Mouse (Mus musculus) neural tube, embryonic 14.5 days (tissue): ENCODE measurements around the gene Gm43720. TPM values are rescaled to one million over a fixed set of nuclear protein-coding genes. Genes with fewer than 3 reads are reported as not detected.

Experiments
- ATAC-seq: fragments of 200-750 bp; cut with Nextera tagmentation; 2 replicates; pipeline ENCODE4 v1.8.0; 2017; ENCODE audit warnings: low read depth, mild to moderate bottlenecking, moderate TSS enrichment, moderate library complexity
- H3K27ac ChIP-seq: fragments of 300-500 bp; sonication (generic); 2 replicates; pipeline ENCODE4 v1.5.1; 2014; ENCODE audit warnings: low read depth, mild to moderate bottlenecking, control low read depth, low read length, moderate library complexity, mixed read lengths
- H3K27me3 ChIP-seq: fragments of 300-500 bp; sonication (generic); 2 replicates; pipeline ENCODE4 v1.6.1; 2014; ENCODE audit warnings: low read length; ENCODE audit not compliant: control insufficient read depth, insufficient read depth
- H3K36me3 ChIP-seq: fragments of 300-500 bp; sonication (generic); 2 replicates; pipeline ENCODE4 v1.6.1; 2014; ENCODE audit warnings: low read length, mixed read lengths; ENCODE audit not compliant: control insufficient read depth, insufficient read depth
- H3K4me1 ChIP-seq: fragments of 300-500 bp; sonication (generic); 2 replicates; pipeline ENCODE4 v1.6.1; 2014; ENCODE audit warnings: low read length; ENCODE audit not compliant: control insufficient read depth, insufficient read depth
- H3K4me2 ChIP-seq: fragments of 300-500 bp; sonication (generic); 2 replicates; pipeline ENCODE4 v1.6.1; 2014; ENCODE audit warnings: mild to moderate bottlenecking, low read depth, low read length, control low read depth
- H3K4me3 ChIP-seq: fragments of 300-500 bp; sonication (generic); 2 replicates; pipeline ENCODE4 v1.5.1; 2014; ENCODE audit warnings: low read depth, low read length, control low read depth, mixed read lengths
- H3K9ac ChIP-seq: fragments of 300-500 bp; sonication (generic); replicated peaks from 2 replicates; pipeline ENCODE4 v1.6.1; 2014; ENCODE audit warnings: low read depth, mild to moderate bottlenecking, control low read depth, low read length, mixed read lengths
- H3K9me3 ChIP-seq: fragments of 300-500 bp; sonication (generic); 2 replicates; pipeline ENCODE4 v1.6.1; 2016; ENCODE audit warnings: low read length; ENCODE audit not compliant: control insufficient read depth
- WGBS: fragments of 180-500 bp; shearing (Covaris S2); extraction: QIAGEN DNeasy Blood & Tissue Kit; methylation state at CpG from one replicate; pipeline ENCODE4 v1.1.7; 2014; 5-methylcytosine and 5-hydroxymethylcytosine counted together
- polyA plus RNA-seq: library from polyadenylated mRNA; unstranded; fragments of >200 nt; fragmentation: Nextera tagmentation; extraction: Ambion mirVana; gene quantifications from 2 replicates; pipeline ENCODE4 v1.2.1, GENCODE M21; 2014

Gm43720 gene
- 0.11 TPM in 1 of 2 replicates, not detected in the other for polyA plus RNA-seq

GRCm38 (mm10) chr5:138279585-138280424 lies at the start of gene Gm43720, which contains the start of the genes Gpc2 and Stag3:
TSS of gene Gm43720 (minus strand) at chr5:138279958.
TSS of gene Gpc2 (minus strand) at chr5:138280005.
TSS of gene Stag3 (plus strand) at chr5:138280240.
- WGBS = under 1% methylated on average over 56 of the region's 56 CpGs
- Histone ChIP-seq H3K4me2 (peak within 1 kb of the TSS; percentile 62), H3K36me3 (peaks cover 4% of the 10 kb centered on the region; the same call in 1 of the 2 replicates), H3K27ac (peak within 1 kb of the TSS; percentile 71), H3K4me1 (peaks cover 41% of the 10 kb centered on the region), H3K27me3 (no peaks in the 10 kb centered on the region), H3K9me3 (no peaks in the 10 kb centered on the region), H3K4me3 (peak within 1 kb of the TSS; percentile 71), H3K9ac (peak within 1 kb of the TSS; percentile 79)
- ATAC-seq = peak; percentile 98

GRCm38 (mm10) chr5:138312795-138313194 lies 33.0 kb upstream of the Gm43720 start:
- H3K27ac ChIP-seq = no peak overlapping the region
- H3K4me1 ChIP-seq = no peaks in the 10 kb centered on the region
- 90% methylated on average over 3 of the region's 3 CpGs for WGBS
- no peaks in the 10 kb centered on the region for H3K27me3 ChIP-seq
- no peak for ATAC-seq
- H3K4me2 ChIP-seq = no peak overlapping the region
- H3K9ac ChIP-seq = no peak overlapping the region
- no peaks in the 10 kb centered on the region for H3K9me3 ChIP-seq
- no peak overlapping the region for H3K4me3 ChIP-seq
- H3K36me3 ChIP-seq = no peaks in the 10 kb centered on the region

- Histone ChIP-seq H3K4me1 (no peaks in the 10 kb centered on the region), H3K9ac (no peak overlapping the region), H3K36me3 (no peaks in the 10 kb centered on the region), H3K4me2 (no peak overlapping the region), H3K27ac (no peak overlapping the region), H3K4me3 (no peak overlapping the region), H3K27me3 (no peaks in the 10 kb centered on the region), H3K9me3 (no peaks in the 10 kb centered on the region)
- no peak for ATAC-seq
- 84% methylated on average over 2 of the region's 2 CpGs for WGBS
Observed at GRCm38 (mm10) chr5:138299613-138300012, 19.9 kb upstream of the Gm43720 start.

GRCm38 (mm10) chr5:138294158-138294557 lies 14.4 kb upstream of the Gm43720 start:
- H3K9me3 ChIP-seq = no peaks in the 10 kb centered on the region
- H3K27me3 ChIP-seq = no peaks in the 10 kb centered on the region
- H3K4me2 ChIP-seq = no peak overlapping the region
- H3K9ac ChIP-seq = no peak overlapping the region
- H3K4me1 ChIP-seq = no peaks in the 10 kb centered on the region
- no peak overlapping the region for H3K4me3 ChIP-seq
- no peak overlapping the region for H3K27ac ChIP-seq
- no peak for ATAC-seq
- H3K36me3 ChIP-seq = no peaks in the 10 kb centered on the region

GRCm38 (mm10) chr5:138291638-138292037 lies 11.9 kb upstream of the Gm43720 start:
- Histone ChIP-seq H3K9ac (no peak overlapping the region), H3K4me2 (no peak overlapping the region), H3K4me3 (no peak overlapping the region), H3K27ac (no peak overlapping the region), H3K36me3 (no peaks in the 10 kb centered on the region), H3K27me3 (no peaks in the 10 kb centered on the region), H3K9me3 (no peaks in the 10 kb centered on the region), H3K4me1 (no peaks in the 10 kb centered on the region)
- no peak for ATAC-seq
- 87% methylated on average over 1 of the region's 1 CpGs for WGBS

- H3K27me3 ChIP-seq = no peaks in the 10 kb centered on the region
- H3K27ac ChIP-seq = no peak overlapping the region
- H3K9me3 ChIP-seq = no peaks in the 10 kb centered on the region
- H3K4me2 ChIP-seq = no peak overlapping the region
- ATAC-seq = no peak
- no peaks in the 10 kb centered on the region for H3K4me1 ChIP-seq
- H3K9ac ChIP-seq = no peak overlapping the region
- no peaks in the 10 kb centered on the region for H3K36me3 ChIP-seq
- no peak overlapping the region for H3K4me3 ChIP-seq
- 82% methylated on average over 3 of the region's 3 CpGs for WGBS
Observed at GRCm38 (mm10) chr5:138287861-138288260, 8.1 kb upstream of the Gm43720 start.

- no peak for ATAC-seq
- no peak overlapping the region for H3K27ac ChIP-seq
- no peak overlapping the region for H3K9ac ChIP-seq
- H3K4me2 ChIP-seq = no peak overlapping the region
- H3K36me3 ChIP-seq = no peaks in the 10 kb centered on the region
- WGBS = 44% methylated on average over 1 of the region's 1 CpGs
- no peaks in the 10 kb centered on the region for H3K9me3 ChIP-seq
- H3K27me3 ChIP-seq = no peaks in the 10 kb centered on the region
- peaks cover 4% of the 10 kb centered on the region for H3K4me1 ChIP-seq
- no peak overlapping the region for H3K4me3 ChIP-seq
Observed at GRCm38 (mm10) chr5:138283540-138283939, 3.8 kb upstream of the Gm43720 start.

- Histone ChIP-seq H3K9me3 (no peaks in the 10 kb centered on the region), H3K4me1 (peaks cover 22% of the 10 kb centered on the region), H3K9ac (no peak overlapping the region), H3K27me3 (no peaks in the 10 kb centered on the region), H3K27ac (no peak overlapping the region), H3K4me3 (no peak overlapping the region), H3K4me2 (no peak overlapping the region), H3K36me3 (peaks cover 4% of the 10 kb centered on the region; the same call in 1 of the 2 replicates)
- 83% methylated on average over 2 of the region's 2 CpGs for WGBS
- ATAC-seq = no peak
Observed at GRCm38 (mm10) chr5:138281798-138282197, 2.0 kb upstream of the Gm43720 start.

GRCm38 (mm10) chr5:138280829-138281228 lies 1.1 kb upstream of the Gm43720 start:
- Histone ChIP-seq H3K4me3 (peak overlapping the region; percentile 71; the same call in 1 of the 2 replicates), H3K27ac (no peak overlapping the region), H3K9me3 (no peaks in the 10 kb centered on the region), H3K9ac (no peak overlapping the region), H3K4me1 (peaks cover 31% of the 10 kb centered on the region), H3K27me3 (no peaks in the 10 kb centered on the region), H3K4me2 (no peak overlapping the region), H3K36me3 (peaks cover 4% of the 10 kb centered on the region; the same call in 1 of the 2 replicates)
- 95% methylated on average over 14 of the region's 15 CpGs for WGBS
- no peak for ATAC-seq
